Mouse (Mus musculus): ENCODE data around the gene Grm8. TPM values are rescaled to one million over a fixed set of nuclear protein-coding genes. Genes with fewer than 3 reads are reported as not detected.
"Not testable (repeated sequence)": the region's sequence is repeated elsewhere in the genome, so short reads cannot be mapped to it uniquely, and the experiment has no call there.

The Grm8 gene
- polyA plus RNA-seq, 2 experiments from 2014 or later = 0.19 TPM; not detected in 1

GRCm38 (mm10) chr6:27836159-27836558 is 298.8 kb downstream of the Grm8 start:
- ATAC-seq = no peak

DNA sequence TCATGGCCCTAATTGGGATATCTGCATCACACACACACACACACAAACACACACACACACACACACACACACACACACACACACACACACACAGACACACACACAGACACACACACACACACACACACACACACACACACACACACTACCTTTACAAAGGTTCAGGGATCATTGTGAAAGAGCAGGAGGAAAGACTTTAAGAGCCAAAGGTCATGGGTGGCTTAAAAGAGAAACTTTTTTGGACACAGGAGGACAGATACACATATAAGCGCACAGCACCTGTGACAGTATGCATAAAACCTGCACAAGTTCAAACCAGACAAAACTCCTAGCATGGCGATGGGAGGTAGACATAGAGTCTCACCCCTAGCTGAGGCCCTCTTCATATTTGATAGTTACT is 315.2 kb downstream of the Grm8 start:
- not testable (repeated sequence) for ATAC-seq

- ATAC-seq = no peak
Observed at GRCm38 (mm10) chr6:27812789-27813188, 322.2 kb downstream of the Grm8 start.

DNA sequence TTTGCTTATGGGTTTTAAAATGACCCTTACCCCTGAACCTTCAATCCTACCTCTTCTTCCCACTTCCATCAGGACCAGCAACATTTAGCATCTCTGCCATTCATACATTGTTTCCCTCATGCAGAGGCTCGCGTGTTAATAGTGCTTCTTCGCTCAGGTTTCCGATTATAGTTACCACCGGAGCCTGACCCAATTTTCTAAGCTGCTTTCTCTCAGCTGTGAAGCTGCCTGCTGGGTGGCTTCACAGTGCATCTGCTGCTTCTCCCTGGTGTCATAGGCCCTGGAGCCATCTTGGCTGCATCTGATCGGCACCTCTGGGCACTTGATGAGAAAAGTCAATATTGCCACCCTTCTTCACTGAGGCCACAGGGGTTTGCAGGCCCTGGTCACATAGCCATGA is 325.0 kb downstream of the Grm8 start:
- no peak for ATAC-seq

DNA sequence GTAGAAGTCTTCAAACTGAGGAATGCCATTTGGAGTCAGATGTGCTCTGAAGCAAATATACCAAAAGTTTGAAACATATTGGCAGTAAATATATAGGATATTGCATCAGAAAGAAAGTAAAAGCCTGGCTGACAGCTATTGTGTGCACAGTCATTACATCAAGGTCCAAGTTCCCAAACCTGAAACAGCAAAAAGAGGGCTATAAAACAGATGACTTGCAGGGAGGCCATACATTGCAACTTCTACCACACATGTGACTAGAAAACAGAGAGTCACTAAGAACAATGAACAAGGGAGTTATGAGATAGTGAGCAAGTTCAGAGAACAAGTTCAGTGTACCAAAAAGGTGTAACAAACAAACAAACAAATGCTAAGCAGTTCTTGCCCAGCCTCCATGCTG is 328.2 kb downstream of the Grm8 start:
- no peak for ATAC-seq

DNA sequence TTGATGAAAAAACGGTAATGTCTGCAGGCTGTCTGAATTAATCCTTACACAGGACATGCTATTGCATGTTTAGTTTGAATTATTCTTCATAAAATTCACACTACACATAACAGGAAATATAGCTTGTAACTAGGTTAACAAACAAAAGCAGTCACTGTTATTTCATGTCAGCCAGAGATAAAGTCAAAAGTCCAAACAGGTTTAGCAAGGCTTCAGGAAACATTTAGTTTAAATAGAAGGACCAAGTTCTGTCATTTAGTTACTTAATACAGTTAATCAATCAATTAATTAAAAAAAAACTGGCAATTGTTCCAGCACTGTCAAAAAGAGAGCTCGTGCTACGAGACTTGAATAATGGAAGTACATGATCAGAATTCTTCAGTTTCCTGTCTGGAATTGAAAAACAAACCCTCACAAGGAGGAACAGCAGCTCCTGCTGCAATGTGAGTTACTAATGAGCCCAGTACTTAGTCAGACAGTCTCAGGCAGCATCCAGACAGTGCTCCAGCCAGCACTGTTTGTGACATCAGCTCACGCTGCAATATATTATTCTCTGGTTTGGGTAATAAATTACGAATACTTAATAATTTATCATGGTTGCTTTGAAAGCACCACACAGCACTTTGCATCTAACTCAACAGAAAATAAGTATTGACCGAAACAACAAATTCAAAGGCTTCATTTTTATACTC is 334.0 kb downstream of the Grm8 start:
- no peak for ATAC-seq

- ATAC-seq = no peak
Observed at GRCm38 (mm10) chr6:27798735-27799134, 336.2 kb downstream of the Grm8 start.

DNA sequence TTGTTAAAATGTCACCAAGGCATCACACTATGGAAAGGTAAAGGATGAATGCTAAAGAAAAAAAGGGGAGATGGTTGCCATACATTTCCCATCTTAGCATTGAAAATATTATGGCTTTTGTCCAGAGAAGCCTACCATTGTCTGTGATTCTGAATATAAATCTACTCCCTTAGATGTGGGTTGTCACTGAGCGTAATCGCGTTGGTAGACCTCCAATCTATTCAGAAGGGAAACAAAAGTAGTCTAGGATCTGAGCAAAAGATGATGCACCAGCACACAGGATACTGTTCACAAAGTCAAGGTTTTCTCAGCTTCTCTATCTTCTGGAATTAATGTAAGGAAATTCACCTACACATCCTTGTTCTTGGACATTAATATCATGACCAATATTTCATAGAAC is 345.4 kb downstream of the Grm8 start:
- no peak for ATAC-seq

DNA sequence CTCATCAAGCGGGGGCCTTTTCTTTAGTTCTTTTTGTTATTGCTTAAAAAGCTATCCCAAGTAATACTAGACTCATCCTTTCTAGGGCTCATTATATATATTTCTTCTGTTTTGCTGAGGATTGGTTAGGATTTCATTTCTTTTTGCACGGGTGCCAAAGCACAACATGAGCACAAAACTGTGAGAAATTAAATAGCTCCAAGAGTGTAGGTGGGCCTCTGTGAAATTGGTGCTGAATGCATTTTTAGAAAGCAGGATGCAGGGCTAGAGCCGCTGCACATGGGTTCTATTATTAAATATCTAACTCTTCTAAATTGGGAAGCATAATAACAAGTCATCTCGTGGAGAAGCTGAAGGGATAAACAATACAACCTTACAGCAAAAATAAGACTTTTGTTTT is 345.8 kb downstream of the Grm8 start:
- no peak for ATAC-seq

DNA sequence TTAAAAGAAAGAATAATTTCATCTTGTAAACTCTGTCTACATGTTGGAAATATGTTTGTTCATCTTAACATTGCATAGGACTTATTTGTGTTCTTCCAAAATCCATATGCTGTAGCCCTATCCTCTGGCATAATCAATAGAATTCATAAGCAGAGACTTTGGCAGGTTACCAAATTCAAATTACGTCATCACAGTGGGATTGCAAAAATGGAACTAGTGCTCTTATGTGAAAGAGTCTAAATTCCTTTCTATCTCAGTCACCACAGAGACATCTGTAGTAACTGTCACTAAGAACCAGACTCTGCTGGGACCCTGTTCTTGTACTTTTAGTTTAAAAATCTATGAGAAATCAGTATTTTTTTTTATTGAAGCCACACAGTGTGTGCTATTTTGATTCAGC is 352.7 kb downstream of the Grm8 start:
- ATAC-seq = no peak

DNA sequence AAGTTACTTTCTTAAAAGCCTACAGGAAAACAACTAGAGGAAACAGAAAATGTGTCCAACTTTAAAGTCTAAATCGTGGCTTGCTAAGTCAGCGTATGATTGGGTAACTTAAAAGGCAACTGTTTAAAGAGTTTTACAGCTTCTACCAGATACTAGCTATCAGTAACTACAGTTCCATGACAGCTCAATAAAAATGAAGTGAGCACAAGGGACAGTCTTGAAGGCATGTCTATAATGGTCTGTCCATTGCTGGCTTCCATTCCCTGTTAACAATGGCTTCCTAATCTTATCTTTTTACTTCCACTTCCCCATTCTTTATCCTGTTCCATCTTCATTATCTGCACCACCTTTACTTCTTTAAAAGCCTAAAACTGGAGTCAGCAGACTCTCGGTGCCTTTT is 353.6 kb downstream of the Grm8 start:
- no peak for ATAC-seq

DNA sequence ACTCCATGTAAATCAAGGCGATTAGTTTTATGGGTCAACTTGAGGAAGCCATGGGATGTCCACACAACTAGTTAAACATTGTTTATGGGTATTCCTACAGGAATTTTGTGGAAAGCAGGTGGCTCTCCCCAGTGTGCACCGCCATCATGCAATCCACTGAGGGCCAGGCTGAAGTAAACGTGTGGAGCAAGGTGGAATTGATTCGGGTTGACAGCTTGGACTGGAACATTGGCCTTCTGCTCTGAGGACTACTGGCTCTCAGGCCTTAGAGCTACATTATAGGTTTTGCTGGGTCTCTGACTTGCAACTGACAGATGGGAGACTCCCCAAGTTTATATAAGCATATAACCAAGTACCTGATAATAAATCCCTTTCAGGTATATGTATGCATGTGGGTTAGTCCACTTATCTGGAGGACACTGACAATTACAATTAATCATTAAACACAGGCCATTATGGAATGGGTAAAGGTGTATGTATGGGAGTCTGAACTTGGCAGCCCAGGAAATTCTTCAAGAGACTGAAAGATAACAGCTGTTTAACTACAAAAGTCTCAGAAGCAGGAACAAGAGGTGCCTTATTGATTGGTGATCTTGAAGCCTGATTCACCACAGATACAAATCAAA is 359.2 kb downstream of the Grm8 start:
- no peak for ATAC-seq

DNA sequence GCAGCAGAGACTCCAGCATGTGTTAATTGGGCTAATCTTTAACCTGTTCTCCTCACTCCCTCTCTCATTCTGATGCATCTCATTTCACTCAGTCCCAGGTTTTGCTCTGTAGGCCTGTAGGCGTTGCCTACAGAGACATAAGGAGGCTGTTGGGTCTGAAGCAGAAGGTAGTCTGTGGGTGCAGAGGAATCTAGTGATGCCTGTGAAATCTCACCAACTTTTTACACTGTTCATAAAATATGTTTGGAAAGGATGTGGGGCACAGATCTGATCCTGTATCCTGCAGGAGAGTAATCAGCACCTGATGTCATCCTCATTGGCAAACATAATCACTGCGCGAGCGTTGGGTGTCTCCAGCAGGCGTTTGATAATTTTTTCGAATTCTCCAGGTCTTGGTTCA is 372.9 kb downstream of the Grm8 start:
- no peak for ATAC-seq

DNA sequence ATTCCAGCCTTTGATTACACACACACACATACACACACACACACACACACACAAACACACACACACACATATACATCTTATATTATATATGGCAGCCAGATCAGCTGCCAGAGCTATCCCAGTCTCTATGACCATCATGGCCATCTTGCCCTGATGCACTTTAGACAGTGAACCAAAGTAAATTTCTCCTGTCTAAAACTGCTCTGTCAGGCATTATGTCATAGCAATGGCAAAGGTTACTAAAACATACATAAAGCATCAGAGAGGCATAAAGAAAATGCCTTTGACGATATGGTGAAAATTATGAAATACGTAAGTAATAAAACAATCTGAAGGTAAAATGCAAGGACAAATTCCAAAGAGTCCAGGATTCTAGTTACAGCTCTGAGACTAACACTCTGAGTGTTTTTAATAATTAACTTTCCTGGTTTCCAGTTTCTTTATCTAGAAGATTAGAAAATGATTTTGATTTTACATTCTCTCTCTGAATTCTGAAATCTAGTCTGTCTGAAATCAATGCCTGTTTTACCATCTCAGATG is 381.6 kb downstream of the Grm8 start:
- ATAC-seq = no peak

DNA sequence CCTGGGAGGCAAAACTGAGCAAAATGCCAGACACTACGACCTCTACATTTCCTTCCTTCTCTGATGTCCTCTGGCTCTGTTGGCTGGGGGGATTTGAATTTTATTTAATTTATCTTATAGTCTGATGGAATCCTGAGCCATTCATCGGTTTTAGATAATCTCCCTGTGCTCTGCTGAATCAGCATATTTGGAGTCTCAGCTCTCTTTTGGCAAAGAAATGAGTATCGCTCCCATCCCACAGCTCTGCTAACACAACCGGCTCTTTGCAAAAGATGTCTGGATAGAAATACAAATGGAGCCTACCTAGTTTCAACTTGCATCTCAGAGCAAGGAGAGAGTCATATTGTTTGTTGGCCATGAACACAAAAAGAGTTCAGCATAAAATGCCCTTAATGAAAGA is 388.5 kb downstream of the Grm8 start:
- ATAC-seq = no peak

- ATAC-seq = no peak
Observed at GRCm38 (mm10) chr6:27745693-27746451, 389.1 kb downstream of the Grm8 start.

DNA sequence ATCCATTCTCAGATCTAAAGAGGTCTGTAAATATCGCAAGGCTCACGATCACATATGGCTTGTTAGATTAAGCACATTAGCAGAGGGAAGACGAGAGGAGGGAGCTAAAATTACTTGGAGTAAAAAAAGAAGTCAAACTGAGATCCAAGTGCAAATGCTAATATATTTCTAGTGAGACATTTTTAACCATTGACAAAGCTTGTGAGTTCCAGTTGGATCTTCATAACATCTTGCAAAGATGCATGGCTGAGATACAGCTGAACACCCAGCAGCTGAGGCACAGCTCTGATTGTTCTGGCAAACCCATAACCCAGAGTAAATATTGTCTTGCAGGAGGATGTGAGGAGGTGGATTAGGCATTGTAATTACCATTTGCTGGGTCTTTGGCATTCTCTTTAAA is 445.6 kb downstream of the Grm8 start:
- no peak for ATAC-seq

GRCm38 (mm10) chr6:27661747-27662435 is 473.1 kb downstream of the Grm8 start:
- ATAC-seq = no peak

- no peak for ATAC-seq
Observed at GRCm38 (mm10) chr6:27657520-27657919, 477.5 kb downstream of the Grm8 start.

GRCm38 (mm10) chr6:27646503-27646902 is 488.5 kb downstream of the Grm8 start:
- ATAC-seq = no peak

DNA sequence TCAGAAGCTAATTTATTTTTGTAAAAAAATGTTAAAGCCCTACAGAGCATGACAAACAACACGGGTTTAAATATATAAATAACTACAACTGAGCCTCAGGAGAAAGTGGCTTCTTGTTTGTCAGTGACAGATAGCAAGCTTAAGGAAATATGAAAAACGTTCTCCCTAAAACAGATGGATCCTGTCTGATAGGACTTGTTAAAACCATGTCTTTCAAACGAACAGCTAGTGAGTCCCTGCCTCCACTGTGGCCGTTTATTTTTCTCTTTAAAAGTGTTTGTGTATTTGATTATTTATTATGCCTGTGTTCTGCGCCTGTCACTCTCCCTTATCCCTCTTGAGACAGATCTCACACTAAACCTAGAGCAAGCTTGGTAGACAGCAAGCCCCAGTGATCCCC is 489.9 kb downstream of the Grm8 start:
- ATAC-seq = no peak

GRCm38 (mm10) chr6:27635898-27636297 is 499.1 kb downstream of the Grm8 start:
- no peak for ATAC-seq

DNA sequence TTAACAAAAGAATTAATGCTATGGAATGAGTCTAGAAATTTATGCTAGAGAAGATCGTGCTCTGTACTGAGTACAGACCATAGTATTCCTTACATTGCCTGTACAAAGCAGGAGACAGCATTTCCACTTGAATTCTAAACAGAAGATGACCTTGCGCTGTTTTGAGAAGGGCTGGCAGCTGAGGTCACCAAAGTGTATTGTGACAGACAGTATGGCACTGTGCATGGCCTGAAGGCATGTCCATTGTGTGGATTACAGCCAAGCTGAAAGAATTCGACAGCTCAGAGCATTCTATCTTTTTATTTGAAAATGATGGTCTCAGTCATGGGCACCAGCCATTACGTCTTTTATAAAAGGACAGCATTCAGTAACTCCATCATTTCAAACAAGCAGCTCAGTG is 517.5 kb downstream of the Grm8 start:
- ATAC-seq = no peak
